Mouse (Mus musculus) spleen, adult 2 months (tissue): ENCODE measurements around the gene Cxcl2.

Experiments used
- CTCF ChIP-seq: fragments of 200-500 bp; IDR thresholded peaks from 2 replicates; pipeline ENCODE4 v1.5.1; 2011; ENCODE audit warnings: mild to moderate bottlenecking, inconsistent platforms; ENCODE audit not compliant: insufficient read depth, insufficient read length, insufficient replicate concordance; ENCODE audit errors: extremely low read depth
- POLR2A ChIP-seq: fragments of 200-500 bp; IDR thresholded peaks from 2 replicates; pipeline ENCODE4 v1.6.1; 2011; ENCODE audit warnings: low read depth, low read length, inconsistent platforms

DNA sequence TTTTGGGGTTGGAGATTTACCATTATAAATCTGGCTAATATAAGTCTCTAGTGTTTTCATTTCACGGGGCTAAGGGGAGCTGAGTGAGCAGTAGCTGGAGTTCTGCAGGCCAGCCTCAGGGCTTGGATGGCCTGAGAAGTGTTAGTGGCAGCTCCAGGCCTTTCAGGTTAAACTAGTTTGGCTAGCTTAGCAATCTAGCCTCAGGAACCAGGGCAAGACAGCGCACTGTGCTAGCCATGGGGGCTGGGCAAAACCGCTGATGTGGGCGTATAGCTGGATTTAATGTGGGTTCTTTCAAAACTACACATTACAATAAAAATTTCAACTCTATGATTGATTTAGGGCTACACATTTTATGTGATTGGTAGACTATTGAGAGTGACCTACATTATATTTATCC, 19.3 kb downstream of the Cxcl2 start:
- TF ChIP-seq POLR2A, result no peak
- TF ChIP-seq CTCF, result no peak
